Mouse (Mus musculus): ENCODE data around the gene Camk1g. TPM values are rescaled to one million over a fixed set of nuclear protein-coding genes. Genes with fewer than 3 reads are reported as not detected.

Camk1g gene
- polyA plus RNA-seq, 1 experiment from 2014 or later: 12.2 TPM

- no peak for ATAC-seq (ENCODE audit: low FRiP score)
- Histone ChIP-seq H3K27me3 (ENCODE audit: control insufficient read depth, insufficient read depth, low read length) (no peaks in the 10 kb centered on the region), H3K36me3 (ENCODE audit: control insufficient read depth, insufficient read depth, low read length) (no peaks in the 10 kb centered on the region), H3K9me3 (ENCODE audit: control insufficient read depth, low read length) (no peaks in the 10 kb centered on the region), H3K9ac (ENCODE audit: low read depth, low read length) (no peak overlapping the region), H3K27ac (ENCODE audit: low read depth, low read length) (no peak overlapping the region), H3K4me1 (replicated peaks; ENCODE audit: control insufficient read depth, insufficient read depth, low read length) (no peaks in the 10 kb centered on the region), H3K4me2 (replicated peaks; ENCODE audit: low read depth, low read length) (no peak overlapping the region), H3K4me3 (ENCODE audit: low read depth, low read length) (no peak overlapping the region)
- WGBS: 81% methylated on average over 1 of the region's 1 CpGs
- DNase-seq (ENCODE audit: low spot score): no peak
Measured at GRCm38 (mm10) chr1:193309785-193310518, 60.1 kb downstream of the Camk1g start.

- no peaks in the 10 kb centered on the region for H3K9me3 ChIP-seq (ENCODE audit: control insufficient read depth, low read length)
- ATAC-seq (ENCODE audit: low FRiP score) (no peak), DNase-seq (ENCODE audit: low spot score) (no peak)
- H3K4me1 ChIP-seq (replicated peaks; ENCODE audit: control insufficient read depth, insufficient read depth, low read length): no peaks in the 10 kb centered on the region
- no peak overlapping the region for H3K4me3 ChIP-seq (ENCODE audit: low read depth, low read length)
- WGBS: 90% methylated on average over 2 of the region's 2 CpGs
- no peak overlapping the region for H3K4me2 ChIP-seq (replicated peaks; ENCODE audit: low read depth, low read length)
- no peaks in the 10 kb centered on the region for H3K36me3 ChIP-seq (ENCODE audit: control insufficient read depth, insufficient read depth, low read length)
- no peaks in the 10 kb centered on the region for H3K27me3 ChIP-seq (ENCODE audit: control insufficient read depth, insufficient read depth, low read length)
- no peak overlapping the region for H3K9ac ChIP-seq (ENCODE audit: low read depth, low read length)
- no peak overlapping the region for H3K27ac ChIP-seq (ENCODE audit: low read depth, low read length)
Measured at GRCm38 (mm10) chr1:193306832-193307231, 63.3 kb downstream of the Camk1g start.

- Histone ChIP-seq H3K9me3 (ENCODE audit: control insufficient read depth, low read length) (no peaks in the 10 kb centered on the region), H3K4me3 (ENCODE audit: low read depth, low read length) (no peak overlapping the region), H3K27ac (ENCODE audit: low read depth, low read length) (no peak overlapping the region), H3K4me2 (replicated peaks; ENCODE audit: low read depth, low read length) (no peak overlapping the region), H3K36me3 (ENCODE audit: control insufficient read depth, insufficient read depth, low read length) (no peaks in the 10 kb centered on the region), H3K4me1 (replicated peaks; ENCODE audit: control insufficient read depth, insufficient read depth, low read length) (no peaks in the 10 kb centered on the region), H3K9ac (ENCODE audit: low read depth, low read length) (no peak overlapping the region), H3K27me3 (ENCODE audit: control insufficient read depth, insufficient read depth, low read length) (no peaks in the 10 kb centered on the region)
- ATAC-seq (ENCODE audit: low FRiP score): peak; percentile 87
- DNase-seq (ENCODE audit: low spot score): peak; percentile 49
- WGBS: 19% methylated on average over 7 of the region's 7 CpGs
Measured at GRCm38 (mm10) chr1:193305386-193305785, 64.7 kb downstream of the Camk1g start.

GRCm38 (mm10) chr1:193303096-193303495, 67.0 kb downstream of the Camk1g start:
- ATAC-seq (ENCODE audit: low FRiP score): no peak
- WGBS: 73% methylated on average over 2 of the region's 2 CpGs
- H3K27ac ChIP-seq (ENCODE audit: low read depth, low read length): no peak overlapping the region
- no peak for DNase-seq (ENCODE audit: low spot score)
- H3K36me3 ChIP-seq (ENCODE audit: control insufficient read depth, insufficient read depth, low read length): no peaks in the 10 kb centered on the region
- H3K9me3 ChIP-seq (ENCODE audit: control insufficient read depth, low read length): no peaks in the 10 kb centered on the region
- no peaks in the 10 kb centered on the region for H3K4me1 ChIP-seq (replicated peaks; ENCODE audit: control insufficient read depth, insufficient read depth, low read length)
- no peak overlapping the region for H3K9ac ChIP-seq (ENCODE audit: low read depth, low read length)
- H3K4me3 ChIP-seq (ENCODE audit: low read depth, low read length): no peak overlapping the region
- no peaks in the 10 kb centered on the region for H3K27me3 ChIP-seq (ENCODE audit: control insufficient read depth, insufficient read depth, low read length)
- H3K4me2 ChIP-seq (replicated peaks; ENCODE audit: low read depth, low read length): no peak overlapping the region

GRCm38 (mm10) chr1:193302093-193302405, 68.0 kb downstream of the Camk1g start:
- no peaks in the 10 kb centered on the region for H3K9me3 ChIP-seq (ENCODE audit: control insufficient read depth, low read length)
- H3K9ac ChIP-seq (ENCODE audit: low read depth, low read length): no peak overlapping the region
- 70% methylated on average over 8 of the region's 8 CpGs for WGBS
- no peaks in the 10 kb centered on the region for H3K36me3 ChIP-seq (ENCODE audit: control insufficient read depth, insufficient read depth, low read length)
- H3K27ac ChIP-seq (ENCODE audit: low read depth, low read length): no peak overlapping the region
- no peak overlapping the region for H3K4me3 ChIP-seq (ENCODE audit: low read depth, low read length)
- no peak for ATAC-seq (ENCODE audit: low FRiP score)
- no peak overlapping the region for H3K4me2 ChIP-seq (replicated peaks; ENCODE audit: low read depth, low read length)
- H3K27me3 ChIP-seq (ENCODE audit: control insufficient read depth, insufficient read depth, low read length): no peaks in the 10 kb centered on the region
- no peak for DNase-seq (ENCODE audit: low spot score)
- no peaks in the 10 kb centered on the region for H3K4me1 ChIP-seq (replicated peaks; ENCODE audit: control insufficient read depth, insufficient read depth, low read length)

- Histone ChIP-seq H3K27me3 (ENCODE audit: control insufficient read depth, insufficient read depth, low read length) (no peaks in the 10 kb centered on the region), H3K9ac (ENCODE audit: low read depth, low read length) (no peak overlapping the region), H3K4me2 (replicated peaks; ENCODE audit: low read depth, low read length) (no peak overlapping the region), H3K9me3 (ENCODE audit: control insufficient read depth, low read length) (no peaks in the 10 kb centered on the region), H3K36me3 (ENCODE audit: control insufficient read depth, insufficient read depth, low read length) (no peaks in the 10 kb centered on the region), H3K4me3 (ENCODE audit: low read depth, low read length) (no peak overlapping the region), H3K4me1 (replicated peaks; ENCODE audit: control insufficient read depth, insufficient read depth, low read length) (no peaks in the 10 kb centered on the region), H3K27ac (ENCODE audit: low read depth, low read length) (no peak overlapping the region)
- 77% methylated on average over 6 of the region's 6 CpGs for WGBS
- DNase-seq (ENCODE audit: low spot score) (no peak), ATAC-seq (ENCODE audit: low FRiP score) (no peak)
Measured at GRCm38 (mm10) chr1:193301216-193302092, 68.6 kb downstream of the Camk1g start.

- no peaks in the 10 kb centered on the region for H3K4me1 ChIP-seq (replicated peaks; ENCODE audit: control insufficient read depth, insufficient read depth, low read length)
- no peak overlapping the region for H3K4me2 ChIP-seq (replicated peaks; ENCODE audit: low read depth, low read length)
- no peaks in the 10 kb centered on the region for H3K36me3 ChIP-seq (ENCODE audit: control insufficient read depth, insufficient read depth, low read length)
- 56% methylated on average over 1 of the region's 1 CpGs for WGBS
- DNase-seq (ENCODE audit: low spot score) (no peak), ATAC-seq (ENCODE audit: low FRiP score) (no peak)
- H3K4me3 ChIP-seq (ENCODE audit: low read depth, low read length): no peak overlapping the region
- no peaks in the 10 kb centered on the region for H3K9me3 ChIP-seq (ENCODE audit: control insufficient read depth, low read length)
- H3K27ac ChIP-seq (ENCODE audit: low read depth, low read length): no peak overlapping the region
- no peaks in the 10 kb centered on the region for H3K27me3 ChIP-seq (ENCODE audit: control insufficient read depth, insufficient read depth, low read length)
- no peak overlapping the region for H3K9ac ChIP-seq (ENCODE audit: low read depth, low read length)
Measured at GRCm38 (mm10) chr1:193299995-193300394, 70.1 kb downstream of the Camk1g start.

GRCm38 (mm10) chr1:193298141-193298765, 71.8 kb downstream of the Camk1g start:
- H3K27me3 ChIP-seq (ENCODE audit: control insufficient read depth, insufficient read depth, low read length): no peaks in the 10 kb centered on the region
- ATAC-seq (ENCODE audit: low FRiP score) (no peak), DNase-seq (ENCODE audit: low spot score) (no peak)
- no peaks in the 10 kb centered on the region for H3K9me3 ChIP-seq (ENCODE audit: control insufficient read depth, low read length)
- H3K27ac ChIP-seq (ENCODE audit: low read depth, low read length): no peak overlapping the region
- 89% methylated on average over 3 of the region's 3 CpGs for WGBS
- no peak overlapping the region for H3K9ac ChIP-seq (ENCODE audit: low read depth, low read length)
- H3K36me3 ChIP-seq (ENCODE audit: control insufficient read depth, insufficient read depth, low read length): no peaks in the 10 kb centered on the region
- H3K4me3 ChIP-seq (ENCODE audit: low read depth, low read length): no peak overlapping the region
- no peaks in the 10 kb centered on the region for H3K4me1 ChIP-seq (replicated peaks; ENCODE audit: control insufficient read depth, insufficient read depth, low read length)
- H3K4me2 ChIP-seq (replicated peaks; ENCODE audit: low read depth, low read length): no peak overlapping the region
